Mouse (Mus musculus) stomach, embryonic 15.5 days (tissue): ENCODE measurements around the gene Robo4. TPM values are rescaled to one million over a fixed set of nuclear protein-coding genes. Genes with fewer than 3 reads are reported as not detected.

Source experiments
- ATAC-seq: fragments of 200-750 bp; cut with Nextera tagmentation; 2 replicates; pipeline ENCODE4 v1.8.0; 2017; ENCODE audit warnings: low read depth, moderate number of reproducible peaks, moderate TSS enrichment; ENCODE audit not compliant: insufficient read depth, low FRiP score
- H3K27ac ChIP-seq: fragments of 300-500 bp; sonication (generic); 2 replicates; pipeline ENCODE4 v1.5.1; 2015; ENCODE audit warnings: mild to moderate bottlenecking, inconsistent platforms
- H3K27me3 ChIP-seq: fragments of 300-500 bp; sonication (generic); replicated peaks from 2 replicates; pipeline ENCODE4 v1.6.1; 2015; ENCODE audit warnings: inconsistent platforms
- H3K36me3 ChIP-seq: fragments of 300-500 bp; sonication (generic); 2 replicates; pipeline ENCODE4 v1.6.1; 2015; ENCODE audit warnings: inconsistent platforms
- H3K4me1 ChIP-seq: fragments of 300-500 bp; sonication (generic); 2 replicates; pipeline ENCODE4 v1.6.1; 2015; ENCODE audit warnings: inconsistent platforms
- H3K4me2 ChIP-seq: fragments of 300-500 bp; sonication (generic); 2 replicates; pipeline ENCODE4 v1.6.1; 2015; ENCODE audit warnings: mild to moderate bottlenecking, inconsistent platforms
- H3K4me3 ChIP-seq: fragments of 300-500 bp; sonication (generic); replicated peaks from 2 replicates; pipeline ENCODE4 v1.5.1; 2015; ENCODE audit warnings: inconsistent platforms
- H3K9ac ChIP-seq: fragments of 300-500 bp; sonication (generic); 2 replicates; pipeline ENCODE4 v1.6.1; 2015; ENCODE audit warnings: inconsistent platforms
- H3K9me3 ChIP-seq: fragments of 300-500 bp; sonication (generic); 2 replicates; pipeline ENCODE4 v1.6.1; 2016; ENCODE audit warnings: inconsistent platforms
- WGBS: fragments of 180-500 bp; shearing (Covaris S2); methylation state at CpG from one replicate; pipeline ENCODE4 v1.1.7; 2015; 5-methylcytosine and 5-hydroxymethylcytosine counted together
- polyA plus RNA-seq: library from polyadenylated mRNA; unstranded; fragments of >200 nt; fragmentation: Nextera tagmentation; extraction: Ambion mirVana; gene quantifications from 2 replicates; pipeline ENCODE4 v1.2.1, GENCODE M21; 2015

Robo4 gene
- polyA plus RNA-seq: 9.9 and 11.3 TPM in 2 replicates

GRCm38 (mm10) chr9:37401802-37402201 lies at the start of gene Robo4:
TSS of gene Robo4 (plus strand) at chr9:37401897.
- Histone ChIP-seq H3K27me3 (0 out of 2 replicates have a peak, but pooled peaks cover 3% of the 10 kb centered on the region), H3K27ac (no peak within 1 kb of the TSS), H3K36me3 (no peaks in the 10 kb centered on the region), H3K4me2 (no peak within 1 kb of the TSS), H3K9ac (no peak within 1 kb of the TSS), H3K4me1 (no peaks in the 10 kb centered on the region), H3K4me3 (peak within 1 kb of the TSS; percentile 25), H3K9me3 (no peaks in the 10 kb centered on the region)
- no peak for ATAC-seq
- WGBS: 22% methylated on average over 7 of the region's 7 CpGs

GRCm38 (mm10) chr9:37354485-37354884 lies 47.2 kb upstream of the Robo4 start:
- Histone ChIP-seq H3K4me3 (no peak overlapping the region), H3K4me1 (peaks cover 4% of the 10 kb centered on the region; the same call in 1 of the 2 replicates), H3K9ac (no peak overlapping the region), H3K9me3 (no peaks in the 10 kb centered on the region), H3K27me3 (no peaks in the 10 kb centered on the region), H3K36me3 (no peaks in the 10 kb centered on the region), H3K27ac (no peak overlapping the region), H3K4me2 (no peak overlapping the region)
- WGBS: 63% methylated on average over 1 of the region's 1 CpGs
- no peak for ATAC-seq

GRCm38 (mm10) chr9:37358713-37359330 lies 42.9 kb upstream of the Robo4 start:
- H3K9me3 ChIP-seq: no peaks in the 10 kb centered on the region
- 78% methylated on average over 7 of the region's 7 CpGs for WGBS
- no peak overlapping the region for H3K4me3 ChIP-seq
- no peak overlapping the region; the same call in 1 of the 2 replicates for H3K27ac ChIP-seq
- H3K27me3 ChIP-seq: no peaks in the 10 kb centered on the region
- ATAC-seq: no peak
- H3K4me2 ChIP-seq: no peak overlapping the region
- peaks cover 6% of the 10 kb centered on the region; the same call in 1 of the 2 replicates for H3K4me1 ChIP-seq
- H3K9ac ChIP-seq: no peak overlapping the region
- no peaks in the 10 kb centered on the region for H3K36me3 ChIP-seq

- peak; percentile 57; the same call in 1 of the 2 replicates for ATAC-seq
- WGBS: 45% methylated on average over 6 of the region's 6 CpGs
- no peak overlapping the region; the same call in 1 of the 2 replicates for H3K27ac ChIP-seq
Measured at GRCm38 (mm10) chr9:37359331-37360220, 42.1 kb upstream of the Robo4 start.

GRCm38 (mm10) chr9:37362084-37362483 lies 39.6 kb upstream of the Robo4 start:
- H3K36me3 ChIP-seq: no peaks in the 10 kb centered on the region
- H3K4me2 ChIP-seq: no peak overlapping the region
- H3K27me3 ChIP-seq: no peaks in the 10 kb centered on the region
- no peaks in the 10 kb centered on the region for H3K9me3 ChIP-seq
- ATAC-seq: no peak
- no peak overlapping the region for H3K9ac ChIP-seq
- H3K27ac ChIP-seq: no peak overlapping the region
- no peak overlapping the region for H3K4me3 ChIP-seq
- H3K4me1 ChIP-seq: peaks cover 6% of the 10 kb centered on the region; the same call in 1 of the 2 replicates

More at GRCm38 (mm10) chr9:37359331-37360220, 42.1 kb upstream of the Robo4 start:
- H3K9ac ChIP-seq: no peak overlapping the region
- H3K4me1 ChIP-seq: peaks cover 6% of the 10 kb centered on the region; the same call in 1 of the 2 replicates
- no peaks in the 10 kb centered on the region for H3K36me3 ChIP-seq
- H3K9me3 ChIP-seq: no peaks in the 10 kb centered on the region
- H3K4me2 ChIP-seq: no peak overlapping the region
- no peak overlapping the region for H3K4me3 ChIP-seq
- H3K27me3 ChIP-seq: no peaks in the 10 kb centered on the region

- H3K4me3 ChIP-seq: no peak overlapping the region
- no peak for ATAC-seq
- no peak overlapping the region for H3K9ac ChIP-seq
- H3K27me3 ChIP-seq: no peaks in the 10 kb centered on the region
- H3K27ac ChIP-seq: no peak overlapping the region
- H3K4me1 ChIP-seq: peaks cover 6% of the 10 kb centered on the region; the same call in 1 of the 2 replicates
- WGBS: 66% methylated on average over 1 of the region's 1 CpGs
- no peak overlapping the region for H3K4me2 ChIP-seq
- H3K9me3 ChIP-seq: no peaks in the 10 kb centered on the region
- no peaks in the 10 kb centered on the region for H3K36me3 ChIP-seq
Measured at GRCm38 (mm10) chr9:37362881-37363280, 38.8 kb upstream of the Robo4 start.

GRCm38 (mm10) chr9:37363551-37363950 lies 38.1 kb upstream of the Robo4 start:
- H3K27me3 ChIP-seq: no peaks in the 10 kb centered on the region
- ATAC-seq: no peak
- H3K9me3 ChIP-seq: no peaks in the 10 kb centered on the region
- H3K4me1 ChIP-seq: peaks cover 6% of the 10 kb centered on the region; the same call in 1 of the 2 replicates
- no peak overlapping the region for H3K9ac ChIP-seq
- no peaks in the 10 kb centered on the region for H3K36me3 ChIP-seq
- WGBS: 60% methylated on average over 3 of the region's 3 CpGs
- no peak overlapping the region for H3K27ac ChIP-seq
- H3K4me2 ChIP-seq: no peak overlapping the region
- H3K4me3 ChIP-seq: no peak overlapping the region

GRCm38 (mm10) chr9:37364392-37364791 lies 37.3 kb upstream of the Robo4 start:
- 82% methylated on average over 3 of the region's 3 CpGs for WGBS
- ATAC-seq: no peak

GRCm38 (mm10) chr9:37365706-37366105 lies 36.0 kb upstream of the Robo4 start:
- no peaks in the 10 kb centered on the region for H3K9me3 ChIP-seq
- H3K4me2 ChIP-seq: no peak overlapping the region
- H3K4me1 ChIP-seq: no peaks in the 10 kb centered on the region
- H3K4me3 ChIP-seq: no peak overlapping the region
- WGBS: 50% methylated on average over 5 of the region's 5 CpGs
- no peak overlapping the region for H3K27ac ChIP-seq
- ATAC-seq: no peak
- H3K27me3 ChIP-seq: no peaks in the 10 kb centered on the region
- no peaks in the 10 kb centered on the region for H3K36me3 ChIP-seq
- no peak overlapping the region for H3K9ac ChIP-seq

More at GRCm38 (mm10) chr9:37364392-37364791, 37.3 kb upstream of the Robo4 start:
- Histone ChIP-seq H3K9me3 (no peaks in the 10 kb centered on the region), H3K27me3 (no peaks in the 10 kb centered on the region), H3K4me3 (no peak overlapping the region), H3K36me3 (no peaks in the 10 kb centered on the region), H3K4me1 (peaks cover 3% of the 10 kb centered on the region; the same call in 1 of the 2 replicates), H3K9ac (no peak overlapping the region), H3K27ac (no peak overlapping the region), H3K4me2 (no peak overlapping the region)

- Histone ChIP-seq H3K27me3 (no peaks in the 10 kb centered on the region), H3K4me3 (no peak within 1 kb of the TSS), H3K36me3 (no peaks in the 10 kb centered on the region), H3K4me2 (no peak within 1 kb of the TSS), H3K9ac (no peak within 1 kb of the TSS), H3K9me3 (no peaks in the 10 kb centered on the region), H3K4me1 (no peaks in the 10 kb centered on the region), H3K27ac (no peak within 1 kb of the TSS)
- WGBS: 79% methylated on average over 17 of the region's 17 CpGs
- no peak for ATAC-seq
Measured at GRCm38 (mm10) chr9:37367301-37368080, 34.2 kb upstream of the Robo4 start, which contains the start of gene Hepacam. TSS of gene Hepacam (plus strand) at chr9:37367351.

- H3K4me3 ChIP-seq: no peak overlapping the region
- no peak overlapping the region for H3K9ac ChIP-seq
- no peak overlapping the region for H3K4me2 ChIP-seq
- H3K27me3 ChIP-seq: no peaks in the 10 kb centered on the region
- H3K4me1 ChIP-seq: no peaks in the 10 kb centered on the region
- H3K9me3 ChIP-seq: no peaks in the 10 kb centered on the region
- peak; percentile 47; the same call in 1 of the 2 replicates for ATAC-seq
- H3K27ac ChIP-seq: peak overlapping the region; percentile 36; the same call in 1 of the 2 replicates
- 61% methylated on average over 11 of the region's 11 CpGs for WGBS
- H3K36me3 ChIP-seq: no peaks in the 10 kb centered on the region
Measured at GRCm38 (mm10) chr9:37368081-37368830, 33.4 kb upstream of the Robo4 start.
